Mouse (Mus musculus) CH12.LX (cell line): ENCODE results near the gene Cacna1s. TPM values are rescaled to one million over a fixed set of nuclear protein-coding genes. Genes with fewer than 3 reads are reported as not detected.

Experiments used
- DNase-seq: peaks from one replicate; pipeline ENCODE4 v3.0.0-alpha.2; 2013; ENCODE audit errors: extremely low read depth
- H3K27ac ChIP-seq: 2 replicates; pipeline ENCODE4 v1.5.1; 2012; ENCODE audit warnings: low read depth, mild to moderate bottlenecking, control low read depth, moderate library complexity; ENCODE audit not compliant: insufficient read depth
- H3K27me3 ChIP-seq: replicated peaks from 2 replicates; pipeline ENCODE3; 2012; ENCODE audit warnings: inconsistent platforms
- H3K36me3 ChIP-seq, 2 experiments: replicated peaks in 1 of 2; 2 replicates each; pipeline versions ENCODE3 to v1.6.1; 2012; ENCODE audit warnings: inconsistent platforms in 1 of 2, low read length in 1 of 2, mild to moderate bottlenecking in 1 of 2, mixed read lengths in 1 of 2, moderate library complexity in 1 of 2; ENCODE audit not compliant: control insufficient read depth in 1 of 2, insufficient read depth in 1 of 2
- H3K4me1 ChIP-seq, 2 experiments: 2 replicates each; pipeline ENCODE4 v1.6.1; 2012; ENCODE audit warnings: inconsistent platforms in 1 of 2, moderate library complexity in 1 of 2; ENCODE audit not compliant: insufficient read depth in 2 of 2, control insufficient read depth in 1 of 2
- H3K4me2 ChIP-seq: 2 replicates; pipeline ENCODE4 v1.6.1; 2012; ENCODE audit warnings: low read depth, mild to moderate bottlenecking, control low read depth; ENCODE audit not compliant: poor library complexity, insufficient read depth, severe bottlenecking
- H3K4me3 ChIP-seq, 3 experiments: fragments of 150-350 bp in 1 of 3; sonication (generic) in 1 of 3; replicated peaks in 1 of 3; 2 replicates each; pipeline versions ENCODE3 to v1.5.1; 2011 to 2012; ENCODE audit warnings: low read depth in 2 of 3, low read length in 2 of 3, mild to moderate bottlenecking in 2 of 3, moderate library complexity in 2 of 3, control low read depth in 1 of 3, improper control_type of control experiment in 1 of 3, inconsistent platforms in 1 of 3, mixed read lengths in 1 of 3; ENCODE audit not compliant: poor library complexity in 1 of 3
- H3K79me2 ChIP-seq: replicated peaks from 2 replicates; pipeline ENCODE4 v1.6.1; 2012; ENCODE audit warnings: mild to moderate bottlenecking, moderate library complexity; ENCODE audit not compliant: control insufficient read depth, poor library complexity, insufficient read depth, severe bottlenecking; ENCODE audit errors: extremely low read depth
- H3K9ac ChIP-seq: 2 replicates; pipeline ENCODE4 v1.6.1; 2012; ENCODE audit warnings: low read depth, mild to moderate bottlenecking, control low read depth, moderate library complexity; ENCODE audit not compliant: insufficient read depth
- H3K9me3 ChIP-seq: replicated peaks from 2 replicates; pipeline ENCODE3; 2012; ENCODE audit warnings: low read length, inconsistent platforms, mixed read lengths
- CTCF ChIP-seq, 2 experiments: IDR thresholded peaks in 1 of 2; conservative IDR thresholded peaks in 1 of 2; 2 replicates each; pipeline ENCODE4 v1.5.1; 2011 to 2012; ENCODE audit warnings: low read depth in 2 of 2, low read length in 2 of 2, improper control_type of control experiment in 1 of 2, inconsistent platforms in 1 of 2, mild to moderate bottlenecking in 1 of 2, moderate library complexity in 1 of 2
- EP300 ChIP-seq: IDR thresholded peaks from 2 replicates; pipeline ENCODE4 v1.6.1; 2011; ENCODE audit warnings: low read length, improper control_type of control experiment
- ETS1 ChIP-seq: conservative IDR thresholded peaks from 2 replicates; pipeline ENCODE4 v1.6.1; 2012; ENCODE audit warnings: low read depth, mild to moderate bottlenecking, inconsistent platforms, low read length, improper control_type of control experiment, moderate library complexity
- IRF4 ChIP-seq: IDR thresholded peaks from 2 replicates; pipeline ENCODE4 v1.6.1; 2014; ENCODE audit warnings: low read depth, mild to moderate bottlenecking, inconsistent platforms, low read length, improper control_type of control experiment
- JUN ChIP-seq: IDR thresholded peaks from 2 replicates; pipeline ENCODE4 v1.6.1; 2011; ENCODE audit warnings: low read depth, mild to moderate bottlenecking, low read length, improper control_type of control experiment, moderate library complexity; ENCODE audit not compliant: insufficient read depth
- JUND ChIP-seq: conservative IDR thresholded peaks from 2 replicates; pipeline ENCODE4 v1.6.1; 2011; ENCODE audit warnings: low read depth, low read length, improper control_type of control experiment
- MAFK ChIP-seq: IDR thresholded peaks from 2 replicates; pipeline ENCODE4 v1.6.1; 2011; ENCODE audit warnings: low read length, improper control_type of control experiment; ENCODE audit not compliant: insufficient replicate concordance
- RAD21 ChIP-seq: IDR thresholded peaks from 2 replicates; pipeline ENCODE4 v1.6.1; 2011; ENCODE audit warnings: low read depth, mild to moderate bottlenecking, low read length, improper control_type of control experiment, moderate library complexity
- SMC3 ChIP-seq: IDR thresholded peaks from 2 replicates; pipeline ENCODE4 v1.6.1; 2011; ENCODE audit warnings: low read depth, low read length, improper control_type of control experiment
- UBTF ChIP-seq: IDR thresholded peaks from 2 replicates; pipeline ENCODE4 v1.6.1; 2012; ENCODE audit warnings: low read depth, mild to moderate bottlenecking, inconsistent platforms, low read length, improper control_type of control experiment, moderate library complexity
- ZC3H11A ChIP-seq: IDR thresholded peaks from 2 replicates; pipeline ENCODE4 v1.6.1; 2012; ENCODE audit warnings: low read depth, mild to moderate bottlenecking, inconsistent platforms, low read length, improper control_type of control experiment
- ZMIZ1 ChIP-seq: IDR thresholded peaks from 2 replicates; pipeline ENCODE4 v1.6.1; 2012; ENCODE audit warnings: low read depth, mild to moderate bottlenecking, inconsistent platforms, low read length, improper control_type of control experiment
- dilution Hi-C: fragments of 300-500 bp; cut with MboI; formaldehyde crosslinking; loops from 2 replicates; pipeline ENCODE4 v1.14.3; 2020; ENCODE audit warnings: low sequenced_read_pairs; ENCODE audit not compliant: extremely low pct_unique_long_range_greater_than_20kb, extremely low pct_ligation_motif_present
- in situ Hi-C: fragments of 300-500 bp; cut with MboI; formaldehyde crosslinking; loops from 3 replicates; pipeline ENCODE4 v1.14.3; 2019; ENCODE audit warnings: low sequenced_read_pairs, low pct_ligation_motif_present, low pct_unique_long_range_greater_than_20kb, mixed read lengths
- polyA plus RNA-seq: library from polyadenylated mRNA; unstranded; fragments of >175 nt; gene quantifications from 2 replicates; pipeline ENCODE4 v1.2.1, GENCODE M21; 2012; ENCODE audit warnings: low read depth; ENCODE audit not compliant: insufficient read length
- total RNA-seq, 2 experiments: library from RNA; depleted of rRNA; stranded (reverse); fragments of 300-350 nt in 1 of 2; fragments of >200 nt in 1 of 2; gene quantifications; 2 replicates each; pipeline ENCODE4 v1.2.3; 2012 to 2014

The Cacna1s gene
- total and polyA plus RNA-seq, 3 experiments = 33.9 to 90.0 (median 61.7) TPM

DNA sequence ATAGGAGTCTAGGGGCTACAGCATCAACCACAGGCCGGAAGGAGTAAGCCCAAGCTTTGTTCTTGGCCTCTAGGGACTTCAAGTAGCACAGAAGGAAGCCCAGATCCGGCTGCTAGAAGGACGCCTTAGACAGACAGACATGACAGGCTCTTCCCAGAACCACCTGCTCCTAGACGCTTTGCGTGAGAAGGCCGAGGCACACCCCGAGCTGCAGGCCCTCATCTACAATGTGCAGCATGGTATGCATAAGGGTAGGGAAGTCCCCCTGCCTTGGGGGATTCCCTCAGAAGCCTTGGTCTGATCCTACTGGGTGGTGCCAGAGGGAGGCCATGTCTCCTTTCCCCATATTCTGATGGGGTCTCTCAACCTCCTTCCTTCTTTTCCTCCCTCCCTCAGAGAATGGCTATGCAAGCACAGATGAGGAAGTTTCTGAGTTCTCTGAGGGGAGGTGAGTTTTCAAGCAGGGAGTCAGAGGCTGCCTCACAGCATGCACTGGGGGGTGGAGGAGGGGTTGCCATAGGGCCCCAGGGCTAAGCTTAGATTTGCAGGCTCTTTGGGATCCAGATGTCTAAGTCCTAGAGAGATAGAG is 108.9 kb downstream of the Cacna1s start (continued):
- TF ChIP-seq UBTF (peak; percentile 36; the same call in 1 of the 2 replicates), IRF4 (peak; percentile 32), MAFK (no peak)

DNA sequence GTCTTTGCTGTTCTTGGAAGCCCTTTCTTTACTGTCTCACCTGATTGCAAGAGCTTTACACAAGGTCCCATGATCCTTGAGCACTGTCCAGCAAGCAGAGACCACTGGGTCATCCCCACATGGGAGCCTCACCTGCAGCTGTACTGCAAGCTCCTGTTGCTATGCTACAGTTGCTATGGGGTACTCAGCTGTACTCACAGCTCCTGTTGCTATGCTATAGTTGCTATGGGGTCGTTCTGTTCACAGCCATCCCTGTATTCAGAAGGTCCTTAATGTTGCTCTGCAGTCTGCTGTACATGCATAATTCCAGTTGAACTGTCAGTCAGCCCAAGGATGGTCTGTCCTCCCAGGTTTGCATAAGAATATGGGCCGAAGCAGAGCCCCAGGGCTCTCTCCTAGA is 112.9 kb downstream of the Cacna1s start:
- Histone ChIP-seq H3K79me2 (no peaks in the 10 kb centered on the region; the same call in 1 of the 2 replicates), H3K27ac (no peak overlapping the region), H3K9me3 (no peaks in the 10 kb centered on the region), H3K27me3 (no peaks in the 10 kb centered on the region), H3K4me2 (no peak overlapping the region), H3K9ac (no peak overlapping the region), H3K4me1 (peaks cover 24 to 63% of the 10 kb centered on the region in 2 experiments), H3K36me3 (peaks cover 77 to 85% of the 10 kb centered on the region in 2 experiments), H3K4me3 (no peak overlapping the region)
- dilution Hi-C loops = no loop called here
- TF ChIP-seq JUN = no peak
- TF ChIP-seq ETS1 = no peak
- no peak for TF ChIP-seq EP300
- DNase-seq = no peak
- in situ Hi-C loops = no loop called here

DNA sequence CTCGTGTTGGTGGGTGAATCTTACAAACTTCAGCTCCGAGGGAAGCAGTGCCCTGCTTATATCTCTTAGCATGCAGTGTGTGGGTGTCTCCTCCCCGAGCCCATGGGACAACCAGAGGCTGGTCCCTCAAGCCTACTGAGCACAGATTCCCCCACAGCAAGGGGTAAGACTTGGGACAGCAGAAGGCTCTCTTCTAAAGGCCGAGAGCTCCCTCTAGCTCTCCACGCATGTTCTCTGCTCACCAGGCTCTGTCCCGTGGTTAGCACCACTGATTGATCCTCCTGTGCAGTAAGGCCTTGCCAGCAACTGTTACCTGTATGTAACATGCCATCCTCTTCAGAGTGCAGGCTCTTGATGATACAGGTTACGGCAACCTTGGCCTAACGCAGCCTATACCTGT is 115.1 kb downstream of the Cacna1s start:
- Histone ChIP-seq H3K4me2 (no peak overlapping the region), H3K36me3 (peaks cover 89 to 99% of the 10 kb centered on the region in 2 experiments), H3K9ac (no peak overlapping the region), H3K4me3 (no peak overlapping the region), H3K27ac (no peak overlapping the region), H3K9me3 (no peaks in the 10 kb centered on the region), H3K27me3 (no peaks in the 10 kb centered on the region), H3K79me2 (no peaks in the 10 kb centered on the region), H3K4me1 (peaks cover 6 to 41% of the 10 kb centered on the region in 2 experiments)
- TF ChIP-seq ZC3H11A (peak; percentile 17; the same call in 1 of the 2 replicates), JUND (no peak), ZMIZ1 (no peak), CTCF (conservative IDR thresholded peaks at IDR 0.05 in 1 of 2, IDR thresholded peaks at IDR 0.05 in 1 of 2; ENCODE audit: low read depth in 2 of 2, low read length in 2 of 2) (peak in 1 of 2 experiments; percentile 73; a peak in 2 of 4 replicates), RAD21 (peak; percentile 78), SMC3 (peak; percentile 77)
- DNase-seq = peak; percentile 22
- dilution Hi-C loops (no loop called here), in situ Hi-C loops (no loop called here)

Other genes starting within 250 kb of the Cacna1s start
- gene Lad1, start 234.2 kb upstream of the Cacna1s start, total RNA-seq (2012; rRNA removed) = 0.13 TPM in 1 of 2 replicates, not detected in the other
- gene Lad1, start 234.2 kb upstream of the Cacna1s start, total RNA-seq (2014; rRNA removed) = 0.24 TPM in 1 of 2 replicates, not detected in the other
- 0.17 and 0.25 TPM in 2 replicates for gene Lad1, start 234.2 kb upstream of the Cacna1s start, polyA plus RNA-seq
- 5.5 and 8.6 TPM in 2 replicates for gene Tnnt2, start 216.4 kb upstream of the Cacna1s start, total RNA-seq (2012; rRNA removed)
- gene Tnnt2, start 216.4 kb upstream of the Cacna1s start, total RNA-seq (2014; rRNA removed) = 3.6 and 5.0 TPM in 2 replicates
- 31.1 and 32.5 TPM in 2 replicates for gene Tnnt2, start 216.4 kb upstream of the Cacna1s start, polyA plus RNA-seq
- not detected in 2 replicates for gene Pkp1, start 133.5 kb upstream of the Cacna1s start, total RNA-seq (2012; rRNA removed)
- not detected in 2 replicates for gene Pkp1, start 133.5 kb upstream of the Cacna1s start, total RNA-seq (2014; rRNA removed)
- not detected in 2 replicates for gene Pkp1, start 133.5 kb upstream of the Cacna1s start, polyA plus RNA-seq
- gene Igfn1, start 46.4 kb upstream of the Cacna1s start, total RNA-seq (2012; rRNA removed) = not detected in 2 replicates
- not detected in 2 replicates for gene Igfn1, start 46.4 kb upstream of the Cacna1s start, total RNA-seq (2014; rRNA removed)
- gene Igfn1, start 46.4 kb upstream of the Cacna1s start, polyA plus RNA-seq = 0.04 TPM in 1 of 2 replicates, not detected in the other
- gene Tmem9, start 44.6 kb upstream of the Cacna1s start, total RNA-seq (2012; rRNA removed) = 19.1 and 22.2 TPM in 2 replicates
- gene Tmem9, start 44.6 kb upstream of the Cacna1s start, total RNA-seq (2014; rRNA removed) = 28.2 and 30.1 TPM in 2 replicates
- gene Tmem9, start 44.6 kb upstream of the Cacna1s start, polyA plus RNA-seq = 23.9 and 28.6 TPM in 2 replicates
- gene Ascl5, start 1.9 kb upstream of the Cacna1s start, total RNA-seq (2012; rRNA removed) = not detected in 2 replicates
- gene Ascl5, start 1.9 kb upstream of the Cacna1s start, total RNA-seq (2014; rRNA removed) = not detected in 2 replicates
- not detected in 2 replicates for gene Ascl5, start 1.9 kb upstream of the Cacna1s start, polyA plus RNA-seq
- 21.1 and 26.2 TPM in 2 replicates for gene Kif21b, start 78.6 kb downstream of the Cacna1s start, total RNA-seq (2012; rRNA removed)
- 6.0 and 7.3 TPM in 2 replicates for gene Kif21b, start 78.6 kb downstream of the Cacna1s start, total RNA-seq (2014; rRNA removed)
- gene Kif21b, start 78.6 kb downstream of the Cacna1s start, polyA plus RNA-seq = 22.6 and 32.4 TPM in 2 replicates
- not detected in 2 replicates for gene Mroh3, start 160.1 kb downstream of the Cacna1s start, total RNA-seq (2012; rRNA removed)
- not detected in 2 replicates for gene Mroh3, start 160.1 kb downstream of the Cacna1s start, total RNA-seq (2014; rRNA removed)
- not detected in 2 replicates for gene Mroh3, start 160.1 kb downstream of the Cacna1s start, polyA plus RNA-seq
- gene Inava, start 181.5 kb downstream of the Cacna1s start, total RNA-seq (2012; rRNA removed) = 0.34 and 0.42 TPM in 2 replicates
- gene Inava, start 181.5 kb downstream of the Cacna1s start, total RNA-seq (2014; rRNA removed) = not detected in 2 replicates
- gene Inava, start 181.5 kb downstream of the Cacna1s start, polyA plus RNA-seq = 0.11 and 0.34 TPM in 2 replicates
- not detected in 2 replicates for gene Gpr25, start 208.1 kb downstream of the Cacna1s start, total RNA-seq (2012; rRNA removed)
- not detected in 2 replicates for gene Gpr25, start 208.1 kb downstream of the Cacna1s start, total RNA-seq (2014; rRNA removed)
- gene Gpr25, start 208.1 kb downstream of the Cacna1s start, polyA plus RNA-seq = not detected in 2 replicates